ENCODE assay signal across 27 mouse cellular contexts in the genomic region with DNA sequence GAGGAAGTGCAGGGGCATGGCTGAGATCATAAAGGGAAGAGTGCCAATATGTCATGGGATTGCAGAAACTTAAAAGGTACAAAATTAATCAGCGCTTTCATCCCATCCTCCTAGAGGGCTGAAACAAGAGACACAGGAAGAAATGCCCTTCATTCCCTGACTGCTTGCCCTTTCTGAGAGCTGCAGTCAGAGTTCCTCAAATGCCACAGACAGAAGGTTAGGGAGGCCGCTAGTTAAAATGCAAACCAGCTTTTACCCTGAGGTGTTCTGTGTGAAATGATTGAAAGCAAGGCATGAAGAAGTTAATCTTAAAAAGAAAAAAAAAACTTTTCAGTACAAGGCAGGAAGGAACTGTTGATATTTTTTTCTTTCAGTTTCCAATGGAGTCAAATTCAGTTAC.
DNase-seq lines count a peak whose midpoint lies in the region; ATAC-seq and TF ChIP-seq lines count a peak whose summit lies in the region.
"Had no signal": no experiment of that assay in that cellular context is flagged by ENCODE, and none has a peak within 500 bp of the region (broad histone marks: within the 10 kb centered on the region; RNA-seq: fewer than 3 reads in every experiment).

No protein-coding gene starts in this region.

- peak; percentile 15 for DNase-seq in Patski (ENCODE audit: low read depth, low spot score)
- DNase-seq in kidney, adult 9 months = peak; percentile 83
- DNase-seq in kidney, postnatal 14 days = peak; percentile 57
- no peak for DNase-seq in cerebellum, postnatal 14 days
- no peak for DNase-seq in urinary bladder, postnatal 4 days (ENCODE audit: low spot score in 2 of 2)
- no peak for DNase-seq in gastrocnemius, postnatal 14 days
- DNase-seq: adrenal gland, postnatal 25 days; cerebellum, adult 11-12 months; cerebellum, adult 9-11 months; gastrocnemius, postnatal 10 days; heart, adult 11 months; heart, postnatal 4 days; layer of hippocampus, adult 9-11 months; liver, embryonic 13.5 days; lung, adult 2 months; lung, postnatal 10 days; midbrain, embryonic 14.5 days; right cerebral cortex, adult 18-20 months; thymus, adult 18-20 months; thymus, postnatal 25 days had no signal

- in situ Hi-C loops in Patski (cut with MboI; ENCODE audit: low pct_unique_long_range_greater_than_20kb) = no loop called here

- no peak for TF ChIP-seq CTCF in Patski (IDR thresholded peaks at IDR 0.05)

- intact Hi-C loops in gastrocnemius, postnatal 14 days (cut with DNase I; ENCODE audit: low total_unique reads) = no loop called here

- CTCF ChIA-PET in Patski (lab: Charles Lee) = no interaction called here

- no peaks in the 10 kb centered on the region for H3K27me3 ChIP-seq in Patski
- H3K27me3 ChIP-seq: embryonic facial prominence, embryonic 13.5 days; forebrain, embryonic 15.5 days; limb, embryonic 15.5 days; liver, embryonic 13.5 days had no signal

- POLR2A ChIA-PET in Patski (lab: Charles Lee) = no interaction called here

- ATAC-seq in Patski = peak; percentile 82
- ATAC-seq in granulocyte monocyte progenitor cell, adult 5-6 weeks (replicated peaks; ENCODE audit: poor library complexity, severe bottlenecking) = peak; percentile 33; the same call in 1 of the 2 replicates
- ATAC-seq in frontal cortex, adult (ENCODE audit: low TSS enrichment) = no peak
- ATAC-seq: CD4-positive, CD25-positive, alpha-beta regulatory T cell, adult 4 months; forebrain, embryonic 15.5 days; inflammation-experienced regulatory T-cells, adult 6 months had no signal

Comparison
In these comparisons a context has a peak if more than half of its experiments do, and no peak if none do; other contexts are left out.
1. DNase-seq: peak in Patski (single experiment), kidney, adult 9 months (single experiment) and kidney, postnatal 14 days (single experiment); none in cerebellum, postnatal 14 days (0 of 2), urinary bladder, postnatal 4 days (0 of 2) and gastrocnemius, postnatal 14 days (single experiment).